In genomic region chr11:116255090-116255981, GRCm38 (mm10) we compare ENCODE assay signal across 14 mouse cellular contexts. TPM values are rescaled to one million over a fixed set of nuclear protein-coding genes. Genes with fewer than 3 reads are reported as not detected.
A peak's percentile ranks its signal among the peaks of the same experiment; 100 is the strongest.
DNase-seq lines count a peak whose midpoint lies in the region; ATAC-seq and TF ChIP-seq lines count a peak whose summit lies in the region.
"Had no signal": no experiment of that assay in that cellular context is flagged by ENCODE, and none has a peak within 500 bp of the region (broad histone marks: within the 10 kb centered on the region; RNA-seq: fewer than 3 reads in every experiment).

No protein-coding gene starts in this region.

- no peak for TF ChIP-seq CTCF in cerebellum, adult 2 months (IDR thresholded peaks at IDR 0.05; ENCODE audit: borderline replicate concordance, insufficient read depth, low read depth, low read length)

- peaks cover 99% of the 10 kb centered on the region for H3K36me3 ChIP-seq in limb, embryonic 13.5 days
- H3K36me3 ChIP-seq in limb, embryonic 10.5 days, result peaks cover 100% of the 10 kb centered on the region
- H3K36me3 ChIP-seq in midbrain, embryonic 11.5 days (ENCODE audit: control insufficient read depth, insufficient read depth, low read length), result peaks cover 26% of the 10 kb centered on the region

- H3K4me3 ChIP-seq in limb, embryonic 13.5 days, result no peak overlapping the region
- no peak overlapping the region for H3K4me3 ChIP-seq in limb, embryonic 10.5 days
- H3K4me3 ChIP-seq in cerebellum, adult 2 months (replicated peaks; ENCODE audit: insufficient read depth, low read depth, low read length), result no peak overlapping the region
- no peak overlapping the region for H3K4me3 ChIP-seq in midbrain, embryonic 11.5 days (ENCODE audit: low read depth, low read length)
- H3K4me3 ChIP-seq: heart, embryonic 10.5 days; hindbrain, embryonic 10.5 days had no signal

- no peak overlapping the region for H3K4me2 ChIP-seq in limb, embryonic 13.5 days (replicated peaks)
- no peak overlapping the region for H3K4me2 ChIP-seq in midbrain, embryonic 11.5 days

- DNase-seq in limb, embryonic 10.5 days (ENCODE audit: low spot score), result no peak
- DNase-seq in CD4-positive helper T cell, adult 2 months (ENCODE audit: low read depth, low spot score), result peak; percentile 50
- DNase-seq in cerebellum, adult 2 months, result no peak
- no peak for DNase-seq in midbrain, embryonic 11.5 days (ENCODE audit: low spot score, missing footprints)
- DNase-seq in heart, postnatal 25 days (ENCODE audit: low spot score), result no peak
- DNase-seq: cerebellum, adult 18-20 months; layer of hippocampus, adult 9-11 months had no signal

- TF ChIP-seq POLR2A in cerebellum, adult 2 months (IDR thresholded peaks at IDR 0.05; ENCODE audit: borderline replicate concordance, insufficient read depth, low read length), result no peak

- intact Hi-C loops in heart, postnatal 25 days (cut with DNase I), result no loop called here

- no peaks in the 10 kb centered on the region for H3K4me1 ChIP-seq in limb, embryonic 13.5 days
- H3K4me1 ChIP-seq in limb, embryonic 10.5 days, result no peaks in the 10 kb centered on the region
- H3K4me1 ChIP-seq in cerebellum, adult 2 months (ENCODE audit: control insufficient read depth, insufficient read depth, low read length), result no peaks in the 10 kb centered on the region; the same call in 1 of the 2 replicates
- H3K4me1 ChIP-seq in midbrain, embryonic 11.5 days (ENCODE audit: control insufficient read depth, insufficient read depth, low read length), result no peaks in the 10 kb centered on the region
- H3K4me1 ChIP-seq: hindbrain, embryonic 10.5 days had no signal

- WGBS in limb, embryonic 13.5 days, result 81% methylated on average over 22 of the region's 22 CpGs
- 88% methylated on average over 22 of the region's 22 CpGs for WGBS in limb, embryonic 10.5 days
- 79% methylated on average over 22 of the region's 22 CpGs for WGBS in cerebellum, adult 2 months
- 88% methylated on average over 22 of the region's 22 CpGs for WGBS in midbrain, embryonic 11.5 days

- ATAC-seq in limb, embryonic 13.5 days (ENCODE audit: low FRiP score, low read depth), result no peak
- ATAC-seq in activated CD4-positive, CD25-positive, alpha-beta regulatory T cell, adult 4 months, result peak; percentile 55
- ATAC-seq in megakaryocyte progenitor cell, adult 5-6 weeks (replicated peaks; ENCODE audit: poor library complexity), result peak; percentile 11
- no peak for ATAC-seq in midbrain, embryonic 11.5 days (ENCODE audit: low FRiP score)

- H3K27ac ChIP-seq in limb, embryonic 13.5 days, result peak overlapping the region; percentile 33; the same call in 1 of the 2 replicates
- no peak overlapping the region for H3K27ac ChIP-seq in limb, embryonic 10.5 days
- H3K27ac ChIP-seq in cerebellum, adult 2 months (ENCODE audit: insufficient read depth, low read length), result no peak overlapping the region
- H3K27ac ChIP-seq in midbrain, embryonic 11.5 days (ENCODE audit: low read depth, low read length), result no peak overlapping the region
- H3K27ac ChIP-seq: heart, embryonic 10.5 days; hindbrain, embryonic 10.5 days had no signal

- H3K9me3 ChIP-seq in limb, embryonic 13.5 days, result no peaks in the 10 kb centered on the region
- H3K9me3 ChIP-seq in limb, embryonic 10.5 days (replicated peaks), result no peaks in the 10 kb centered on the region
- no peaks in the 10 kb centered on the region for H3K9me3 ChIP-seq in midbrain, embryonic 11.5 days (ENCODE audit: control insufficient read depth, low read length)
- H3K9me3 ChIP-seq: heart, embryonic 10.5 days; hindbrain, embryonic 10.5 days had no signal

- no peaks in the 10 kb centered on the region for H3K27me3 ChIP-seq in limb, embryonic 13.5 days
- no peaks in the 10 kb centered on the region for H3K27me3 ChIP-seq in limb, embryonic 10.5 days (ENCODE audit: low read depth, poor library complexity, severe bottlenecking)
- H3K27me3 ChIP-seq in cerebellum, adult 2 months (ENCODE audit: control insufficient read depth, insufficient read depth, low read length), result no peaks in the 10 kb centered on the region
- H3K27me3 ChIP-seq in midbrain, embryonic 11.5 days (ENCODE audit: control insufficient read depth, insufficient read depth, low read length), result no peaks in the 10 kb centered on the region

- no peak overlapping the region for H3K9ac ChIP-seq in limb, embryonic 13.5 days
- no peak overlapping the region for H3K9ac ChIP-seq in midbrain, embryonic 11.5 days (ENCODE audit: low read length)

RNA-seq across cellular contexts. Expression of gene Evpl, which starts 17.5 kb away (rescaled TPM):
- 3.3 and 4.0 TPM in 2 replicates for polyA plus RNA-seq in limb, embryonic 13.5 days (2015; fragmentation: Nextera tagmentation; extraction: Ambion mirVana)
- polyA plus RNA-seq in limb, embryonic 10.5 days (2016; fragmentation: Nextera tagmentation; extraction: Ambion mirVana), result 1.4 and 1.7 TPM in 2 replicates
- polyA plus RNA-seq in activated CD4-positive, CD25-positive, alpha-beta regulatory T cell, adult 4 months (2017; shearing (Covaris generic)), result not detected
- 0.05 and 0.24 TPM in 2 replicates for total RNA-seq in megakaryocyte progenitor cell, adult 5-6 weeks (2015)
- 1.2 and 2.0 TPM in 2 replicates for total RNA-seq in megakaryocyte progenitor cell, adult 5-6 weeks (2017)
- 1.2 and 1.6 TPM in 2 replicates for polyA plus RNA-seq in cerebellum, adult 2 months (2012; rRNA removed)
- 0.26 TPM in 2 replicates for polyA plus RNA-seq in midbrain, embryonic 11.5 days (2014; fragmentation: Nextera tagmentation; extraction: Ambion mirVana)
- total RNA-seq in heart, postnatal 25 days (2021), result under 1 TPM; 0.75 to 0.98 TPM

RNA-seq across cellular contexts. Expression of gene Srp68, which starts 18.7 kb away (rescaled TPM):
- 109 and 110 TPM in 2 replicates for polyA plus RNA-seq in limb, embryonic 13.5 days (2015; fragmentation: Nextera tagmentation; extraction: Ambion mirVana)
- polyA plus RNA-seq in limb, embryonic 10.5 days (2016; fragmentation: Nextera tagmentation; extraction: Ambion mirVana), result 121 and 123 TPM in 2 replicates
- polyA plus RNA-seq in activated CD4-positive, CD25-positive, alpha-beta regulatory T cell, adult 4 months (2017; shearing (Covaris generic)), result 10 to 100 TPM; 33.1 to 42.4 TPM
- 59.1 and 65.6 TPM in 2 replicates for total RNA-seq in megakaryocyte progenitor cell, adult 5-6 weeks (2015)
- 63.1 and 67.3 TPM in 2 replicates for total RNA-seq in megakaryocyte progenitor cell, adult 5-6 weeks (2017)
- 76.4 and 79.2 TPM in 2 replicates for polyA plus RNA-seq in cerebellum, adult 2 months (2012; rRNA removed)
- 72.8 and 78.6 TPM in 2 replicates for polyA plus RNA-seq in midbrain, embryonic 11.5 days (2014; fragmentation: Nextera tagmentation; extraction: Ambion mirVana)
- 10 to 100 TPM; 61.9 to 62.9 TPM for total RNA-seq in heart, postnatal 25 days (2021)

RNA-seq across cellular contexts. Expression of gene Galr2, which starts 25.4 kb away (rescaled TPM):
- polyA plus RNA-seq in limb, embryonic 13.5 days (2015; fragmentation: Nextera tagmentation; extraction: Ambion mirVana), result 0.18 and 0.27 TPM in 2 replicates
- 0.11 TPM in 1 of 2 replicates, not detected in the other for polyA plus RNA-seq in limb, embryonic 10.5 days (2016; fragmentation: Nextera tagmentation; extraction: Ambion mirVana)
- polyA plus RNA-seq in activated CD4-positive, CD25-positive, alpha-beta regulatory T cell, adult 4 months (2017; shearing (Covaris generic)), result not detected
- not detected in 2 replicates for total RNA-seq in megakaryocyte progenitor cell, adult 5-6 weeks (2015)
- not detected in 2 replicates for total RNA-seq in megakaryocyte progenitor cell, adult 5-6 weeks (2017)
- 0.05 TPM in 1 of 2 replicates, not detected in the other for polyA plus RNA-seq in cerebellum, adult 2 months (2012; rRNA removed)
- polyA plus RNA-seq in midbrain, embryonic 11.5 days (2014; fragmentation: Nextera tagmentation; extraction: Ambion mirVana), result 0.07 and 0.34 TPM in 2 replicates
- total RNA-seq in heart, postnatal 25 days (2021), result not detected
- total RNA-seq: left cerebral cortex, postnatal 25 days had no signal
- polyA plus RNA-seq: kidney, embryonic 14.5 days had no signal

RNA-seq across cellular contexts. Expression of gene Exoc7, which starts 51.7 kb away (rescaled TPM):
- 76.5 and 80.2 TPM in 2 replicates for polyA plus RNA-seq in limb, embryonic 13.5 days (2015; fragmentation: Nextera tagmentation; extraction: Ambion mirVana)
- 55.1 and 64.8 TPM in 2 replicates for polyA plus RNA-seq in limb, embryonic 10.5 days (2016; fragmentation: Nextera tagmentation; extraction: Ambion mirVana)
- polyA plus RNA-seq in activated CD4-positive, CD25-positive, alpha-beta regulatory T cell, adult 4 months (2017; shearing (Covaris generic)), result 10 to 100 TPM; 49.2 to 80.4 TPM
- 29.1 and 44.3 TPM in 2 replicates for total RNA-seq in megakaryocyte progenitor cell, adult 5-6 weeks (2015)
- total RNA-seq in megakaryocyte progenitor cell, adult 5-6 weeks (2017), result 21.7 and 22.1 TPM in 2 replicates
- 104 and 118 TPM in 2 replicates for polyA plus RNA-seq in cerebellum, adult 2 months (2012; rRNA removed)
- polyA plus RNA-seq in midbrain, embryonic 11.5 days (2014; fragmentation: Nextera tagmentation; extraction: Ambion mirVana), result 59.9 and 61.3 TPM in 2 replicates
- 10 to 100 TPM; 42.8 to 43.9 TPM for total RNA-seq in heart, postnatal 25 days (2021)

RNA-seq across cellular contexts. Expression of gene Acox1, which starts 56.5 kb away (rescaled TPM):
- 22.0 and 23.5 TPM in 2 replicates for polyA plus RNA-seq in limb, embryonic 13.5 days (2015; fragmentation: Nextera tagmentation; extraction: Ambion mirVana)
- 13.0 and 16.7 TPM in 2 replicates for polyA plus RNA-seq in limb, embryonic 10.5 days (2016; fragmentation: Nextera tagmentation; extraction: Ambion mirVana)
- polyA plus RNA-seq in activated CD4-positive, CD25-positive, alpha-beta regulatory T cell, adult 4 months (2017; shearing (Covaris generic)), result 10 to 100 TPM; 10.0 to 11.7 TPM
- 16.2 and 17.0 TPM in 2 replicates for total RNA-seq in megakaryocyte progenitor cell, adult 5-6 weeks (2015)
- 15.6 and 15.9 TPM in 2 replicates for total RNA-seq in megakaryocyte progenitor cell, adult 5-6 weeks (2017)
- 107 and 115 TPM in 2 replicates for polyA plus RNA-seq in cerebellum, adult 2 months (2012; rRNA removed)
- 32.8 and 36.1 TPM in 2 replicates for polyA plus RNA-seq in midbrain, embryonic 11.5 days (2014; fragmentation: Nextera tagmentation; extraction: Ambion mirVana)
- 100 to 1,000 TPM; 123 to 137 TPM for total RNA-seq in heart, postnatal 25 days (2021)

Comparison
In these comparisons a context has a peak if more than half of its experiments do, and no peak if none do; other contexts are left out.
1. ATAC-seq: peak in activated CD4-positive, CD25-positive, alpha-beta regulatory T cell, adult 4 months (single experiment) and megakaryocyte progenitor cell, adult 5-6 weeks (single experiment); none in limb, embryonic 13.5 days (single experiment) and midbrain, embryonic 11.5 days (single experiment).